Mouse (Mus musculus): Measurements from ENCODE around the gene Adamts16.

- no peak for TF ChIP-seq CTCF (IDR thresholded peaks at IDR 0.05; ENCODE audit: borderline replicate concordance, control insufficient read depth, extremely low read depth, insufficient read depth, low read length, poor library complexity)
- TF ChIP-seq POLR2A (IDR thresholded peaks at IDR 0.05; ENCODE audit: control insufficient read depth, extremely low read depth, insufficient read depth, low read length, poor library complexity) = no peak
These were observed 128.3 kb downstream of the Adamts16 start for GRCm38 (mm10) chr13:70713331-70713730.

All from thymus, adult 2 months (tissue).